Mouse (Mus musculus) MEL-GATA-1-ER (cell line): ENCODE data around the gene Hmgcll1.

ENCODE experiments used
- DNase-seq: peaks from one replicate; pipeline ENCODE4 v3.0.0-alpha.2; 2012; ENCODE audit warnings: low read depth; ENCODE audit errors: extremely low read depth

The Hmgcll1 gene

DNA sequence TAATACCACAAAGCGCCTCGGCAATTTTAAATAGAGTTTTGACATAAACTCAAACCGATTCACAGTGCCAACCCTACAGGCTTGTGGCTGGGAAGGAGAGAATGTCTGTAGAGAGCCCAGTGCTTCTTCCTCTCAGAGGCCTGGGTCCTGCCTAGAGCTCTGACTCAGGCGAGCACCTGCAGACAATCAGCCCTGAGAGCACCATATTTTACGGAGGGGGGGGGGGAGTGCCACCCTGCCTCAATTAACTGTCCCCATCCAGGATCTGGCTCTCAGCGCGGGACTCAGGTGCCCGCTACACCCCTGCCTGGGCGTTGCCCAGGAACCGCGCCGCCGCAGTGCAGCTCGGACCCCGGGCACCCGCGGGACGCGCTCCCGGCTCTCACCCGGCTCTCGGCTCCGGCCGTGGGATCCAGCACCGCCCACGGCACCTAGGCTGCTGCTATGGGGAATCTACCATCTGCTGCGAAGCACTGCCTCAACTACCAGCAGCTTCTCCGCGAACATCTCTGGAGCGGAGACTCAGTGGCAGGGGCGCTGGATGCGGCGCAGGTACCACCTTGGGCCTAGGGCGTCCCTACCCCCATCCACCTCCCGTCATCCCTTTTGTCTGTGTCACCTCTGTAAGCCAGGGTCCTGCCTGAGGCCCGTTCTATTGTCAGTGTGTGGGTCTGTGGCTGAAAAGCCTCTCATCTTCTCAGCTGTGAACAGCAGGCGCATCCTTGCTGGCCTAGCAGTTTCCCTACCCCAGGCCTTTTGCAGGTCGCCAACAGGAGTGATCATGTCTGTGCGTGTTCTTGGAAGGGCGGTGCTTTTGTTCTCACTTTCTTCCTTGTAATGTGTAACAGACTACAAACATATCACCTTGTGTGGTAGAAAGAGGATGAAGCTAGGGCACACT is at the start of gene Hmgcll1:
Gene Hmgcll1 (plus strand): TSS at position 225 of the 901 bp plus-strand sequence.
- no peak for DNase-seq

DNA sequence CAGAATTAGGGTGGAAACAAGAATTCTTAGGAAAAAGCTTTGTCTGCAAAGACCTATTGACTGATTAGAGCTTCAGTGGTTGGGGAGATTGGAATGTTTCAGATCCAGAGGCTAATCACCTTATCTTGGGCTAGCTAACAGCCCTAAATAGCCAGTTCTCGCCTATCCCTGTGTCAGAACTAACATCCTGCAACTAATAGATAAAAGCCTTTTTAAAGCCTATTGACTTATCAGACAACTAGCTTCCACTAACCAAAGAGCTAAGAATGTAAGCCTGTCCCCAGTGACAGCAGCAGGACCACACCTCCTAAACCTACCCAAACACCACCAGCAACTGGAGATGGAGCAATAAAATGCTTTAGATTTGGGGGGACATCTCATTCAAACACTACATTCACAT is 34.6 kb upstream of the Hmgcll1 start:
- peak; percentile 56 for DNase-seq

- peak; percentile 18 for DNase-seq
Measured at GRCm38 (mm10) chr9:75981139-75981538, 33.5 kb upstream of the Hmgcll1 start.

GRCm38 (mm10) chr9:75989491-75989890 is 25.2 kb upstream of the Hmgcll1 start:
- no peak for DNase-seq

DNA sequence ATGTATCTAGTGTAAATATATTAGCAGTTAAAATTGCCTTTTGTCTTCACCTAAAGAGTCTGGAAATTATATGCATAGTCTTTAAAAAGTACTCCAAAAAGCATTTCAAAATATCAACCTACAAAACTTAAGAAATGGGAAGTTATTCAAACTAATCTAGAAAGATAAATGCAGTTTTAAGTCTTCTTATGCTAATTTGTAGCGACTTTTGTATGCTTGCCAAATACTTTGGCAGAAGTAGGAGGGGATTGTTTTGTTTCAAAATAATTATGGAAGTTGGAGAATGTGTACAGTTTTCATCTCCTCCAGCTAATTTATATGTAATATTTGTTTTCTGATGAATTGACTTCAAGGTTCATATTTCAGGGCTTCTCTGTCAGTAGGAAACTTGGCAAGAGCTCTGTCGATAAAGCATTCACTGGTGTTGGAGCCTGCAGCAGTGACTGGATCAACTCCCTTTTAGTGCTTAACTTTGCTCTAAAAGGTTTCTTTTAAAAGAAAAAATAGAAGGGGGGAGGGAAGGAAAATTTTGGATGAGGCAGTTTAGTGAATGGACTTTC is 15.8 kb upstream of the Hmgcll1 start:
- peak; percentile 60 for DNase-seq

GRCm38 (mm10) chr9:76000876-76001858 is 13.5 kb upstream of the Hmgcll1 start:
- peak; percentile 71 for DNase-seq

GRCm38 (mm10) chr9:76003066-76003465 is 11.6 kb upstream of the Hmgcll1 start:
- no peak for DNase-seq

GRCm38 (mm10) chr9:76003637-76004036 is 11.0 kb upstream of the Hmgcll1 start:
- no peak for DNase-seq

- no peak for DNase-seq
Measured at GRCm38 (mm10) chr9:76007342-76007970, 7.2 kb upstream of the Hmgcll1 start.

GRCm38 (mm10) chr9:76013789-76014188 is 866 bp upstream of the Hmgcll1 start:
- DNase-seq = no peak

GRCm38 (mm10) chr9:76015971-76016370 is 1.3 kb downstream of the Hmgcll1 start:
- no peak for DNase-seq

DNA sequence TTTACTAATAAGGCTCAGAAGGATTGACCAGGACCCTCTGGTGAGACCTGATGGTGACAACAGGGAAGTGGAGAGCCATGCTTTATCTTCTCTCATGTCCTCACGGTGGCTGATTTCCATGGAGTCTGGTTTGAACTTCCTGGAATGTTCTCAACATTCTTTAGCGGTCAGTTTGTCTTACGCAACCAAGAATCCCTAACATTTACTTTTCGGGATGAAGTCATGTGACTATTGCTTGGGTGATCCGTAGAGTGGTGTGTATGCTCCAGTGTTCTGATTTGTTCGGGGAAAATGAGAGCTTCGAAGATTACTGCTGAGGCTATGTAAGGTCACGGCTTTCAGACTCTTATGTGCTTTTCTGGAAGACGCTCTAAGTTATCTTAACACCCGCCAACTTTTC is 1.9 kb downstream of the Hmgcll1 start:
- DNase-seq = no peak

DNA sequence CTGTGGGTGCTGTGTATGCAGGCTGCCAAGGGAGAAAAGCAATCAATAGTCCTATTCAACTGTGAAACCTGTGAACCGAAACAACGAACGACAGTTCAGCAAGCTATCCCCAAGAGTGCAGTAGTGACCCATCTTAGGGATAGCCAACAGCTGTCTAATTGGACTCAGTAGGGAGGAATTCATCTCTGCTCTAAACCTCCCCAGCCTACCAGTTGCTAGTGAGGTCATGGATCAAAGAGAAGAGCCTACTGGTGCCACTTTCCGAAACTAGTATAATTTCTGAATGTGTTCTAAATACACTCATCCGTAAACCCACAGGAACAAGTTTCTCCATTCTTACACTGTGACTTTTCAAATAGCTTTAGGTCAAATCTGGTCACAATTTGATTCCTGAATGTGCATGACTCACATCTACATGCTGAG is 8.9 kb downstream of the Hmgcll1 start:
- no peak for DNase-seq

- no peak for DNase-seq
Measured at GRCm38 (mm10) chr9:76024277-76025246, 9.9 kb downstream of the Hmgcll1 start.

- DNase-seq = no peak
Measured at GRCm38 (mm10) chr9:76029471-76030199, 15.0 kb downstream of the Hmgcll1 start.

DNA sequence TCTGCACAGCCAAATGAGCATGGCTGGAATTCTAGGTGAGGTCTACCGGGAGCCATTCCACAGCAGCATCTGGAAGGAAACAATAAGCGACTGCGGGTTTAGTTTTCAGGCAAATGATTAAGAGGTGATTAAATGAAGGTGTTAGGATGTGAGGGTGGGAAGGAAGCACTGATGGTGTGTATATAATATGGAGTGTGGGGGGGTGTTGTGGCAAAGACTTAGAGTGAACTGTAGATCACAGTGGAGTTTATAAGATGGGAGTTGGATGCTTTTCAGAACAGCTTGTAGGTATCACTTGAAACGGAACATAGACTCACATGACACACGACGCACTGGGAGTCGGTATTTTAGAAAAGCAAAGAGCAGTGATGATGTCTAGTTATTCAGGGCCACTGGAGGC is 20.4 kb downstream of the Hmgcll1 start:
- DNase-seq = no peak

GRCm38 (mm10) chr9:76038327-76039103 is 23.9 kb downstream of the Hmgcll1 start:
- no peak for DNase-seq

- DNase-seq = no peak
Measured at GRCm38 (mm10) chr9:76039711-76040110, 25.1 kb downstream of the Hmgcll1 start.
